Mouse (Mus musculus) hindbrain, embryonic 15.5 days (tissue): ENCODE measurements around the gene Pigb. TPM values are rescaled to one million over a fixed set of nuclear protein-coding genes. Genes with fewer than 3 reads are reported as not detected.
A peak's percentile ranks its signal among the peaks of the same experiment; 100 is the strongest.

Experiments used
- ATAC-seq: fragments of 200-750 bp; cut with Nextera tagmentation; 2 replicates; pipeline ENCODE4 v1.8.0; 2017; ENCODE audit warnings: low read depth, moderate number of reproducible peaks, moderate TSS enrichment; ENCODE audit not compliant: low FRiP score
- H3K27ac ChIP-seq: fragments of 300-500 bp; sonication (generic); replicated peaks from 2 replicates; pipeline ENCODE4 v1.5.1; 2015; ENCODE audit warnings: mild to moderate bottlenecking, inconsistent platforms
- H3K27me3 ChIP-seq: fragments of 300-500 bp; sonication (generic); 2 replicates; pipeline ENCODE4 v1.6.1; 2015; ENCODE audit warnings: control low read depth, inconsistent platforms
- H3K36me3 ChIP-seq: fragments of 300-500 bp; sonication (generic); 2 replicates; pipeline ENCODE4 v1.6.1; 2015; ENCODE audit warnings: control low read depth, inconsistent platforms
- H3K4me1 ChIP-seq: fragments of 300-500 bp; sonication (generic); replicated peaks from 2 replicates; pipeline ENCODE4 v1.6.1; 2015; ENCODE audit warnings: control low read depth, inconsistent platforms
- H3K4me2 ChIP-seq: fragments of 300-500 bp; sonication (generic); 2 replicates; pipeline ENCODE4 v1.6.1; 2015; ENCODE audit warnings: moderate library complexity, mild to moderate bottlenecking, inconsistent platforms
- H3K4me3 ChIP-seq: fragments of 300-500 bp; sonication (generic); 2 replicates; pipeline ENCODE4 v1.5.1; 2015; ENCODE audit warnings: mild to moderate bottlenecking, inconsistent platforms
- H3K9ac ChIP-seq: fragments of 300-500 bp; sonication (generic); 2 replicates; pipeline ENCODE4 v1.6.1; 2015; ENCODE audit warnings: inconsistent platforms
- H3K9me3 ChIP-seq: fragments of 300-500 bp; sonication (generic); 2 replicates; pipeline ENCODE4 v1.6.1; 2016; ENCODE audit warnings: control low read depth, inconsistent platforms
- WGBS: fragments of 180-500 bp; shearing (Covaris S2); methylation state at CpG from one replicate; pipeline ENCODE4 v1.1.7; 2015; 5-methylcytosine and 5-hydroxymethylcytosine counted together
- polyA plus RNA-seq: library from polyadenylated mRNA; unstranded; fragments of >200 nt; fragmentation: Nextera tagmentation; extraction: Ambion mirVana; gene quantifications from 2 replicates; pipeline ENCODE4 v1.2.1, GENCODE M21; 2015

The Pigb gene
- polyA plus RNA-seq, 1 experiment from 2014 or later: 17.6 TPM

DNA sequence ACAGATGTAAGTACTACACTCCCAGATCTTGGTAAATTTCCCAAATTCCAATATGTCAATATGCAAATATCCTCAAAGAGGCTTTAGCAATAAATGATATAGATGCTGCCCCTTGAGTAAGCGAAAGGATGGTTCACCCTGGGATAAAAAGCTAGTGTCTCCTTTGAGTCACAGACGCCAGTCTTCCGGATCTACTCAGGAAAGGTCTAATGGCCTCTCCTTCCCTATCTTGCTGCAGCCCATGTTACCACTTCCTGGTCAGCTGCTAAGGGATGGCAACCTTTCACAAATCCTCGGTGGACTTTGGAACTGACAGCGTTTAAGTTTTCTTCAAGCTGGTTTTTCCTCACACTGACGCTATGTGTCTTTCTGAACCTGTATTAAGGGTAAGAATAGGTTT lies 28.5 kb upstream of the Pigb start:
- Histone ChIP-seq H3K4me2 (no peak overlapping the region), H3K27me3 (no peaks in the 10 kb centered on the region), H3K27ac (no peak overlapping the region), H3K4me1 (peaks cover 16% of the 10 kb centered on the region), H3K9me3 (no peaks in the 10 kb centered on the region), H3K36me3 (no peaks in the 10 kb centered on the region), H3K9ac (no peak overlapping the region), H3K4me3 (no peak overlapping the region)
- no peak for ATAC-seq
- 87% methylated on average over 6 of the region's 6 CpGs for WGBS

GRCm38 (mm10) chr9:73068230-73068679 lies 28.1 kb upstream of the Pigb start:
- H3K27me3 ChIP-seq: no peaks in the 10 kb centered on the region
- H3K27ac ChIP-seq: no peak overlapping the region
- no peak overlapping the region for H3K4me3 ChIP-seq
- 42% methylated on average over 6 of the region's 6 CpGs for WGBS
- no peak overlapping the region for H3K4me2 ChIP-seq
- no peaks in the 10 kb centered on the region for H3K36me3 ChIP-seq
- peaks cover 21% of the 10 kb centered on the region for H3K4me1 ChIP-seq
- ATAC-seq: peak; percentile 19; the same call in 1 of the 2 replicates
- no peaks in the 10 kb centered on the region for H3K9me3 ChIP-seq
- no peak overlapping the region for H3K9ac ChIP-seq

DNA sequence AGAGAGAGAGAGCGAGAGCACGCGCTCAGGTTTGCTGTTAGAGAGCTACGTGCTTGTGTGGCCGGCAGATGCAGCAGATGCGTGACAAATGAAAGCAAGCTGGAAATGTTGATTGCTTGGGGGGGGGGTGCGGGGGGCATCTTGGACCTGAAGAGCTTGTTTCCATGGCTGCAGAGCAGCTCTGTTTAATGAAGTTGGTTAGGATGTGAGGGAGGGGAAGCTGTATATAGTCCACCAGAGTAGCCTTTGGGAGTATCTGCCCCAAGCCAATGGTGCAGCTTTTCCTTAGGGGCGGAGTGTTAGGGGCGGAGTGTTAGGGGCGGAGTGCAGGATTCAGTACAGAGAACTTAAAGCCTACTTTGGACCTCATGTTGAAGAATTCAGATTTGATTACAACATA lies 26.9 kb upstream of the Pigb start:
- H3K9ac ChIP-seq: no peak overlapping the region
- no peaks in the 10 kb centered on the region for H3K9me3 ChIP-seq
- no peak overlapping the region for H3K27ac ChIP-seq
- ATAC-seq: peak; percentile 68; the same call in 1 of the 2 replicates
- H3K4me1 ChIP-seq: peaks cover 21% of the 10 kb centered on the region
- no peaks in the 10 kb centered on the region for H3K36me3 ChIP-seq
- no peaks in the 10 kb centered on the region for H3K27me3 ChIP-seq
- H3K4me2 ChIP-seq: peak overlapping the region; percentile 26; the same call in 1 of the 2 replicates
- H3K4me3 ChIP-seq: no peak overlapping the region
- 30% methylated on average over 10 of the region's 10 CpGs for whole genome bisulfite sequencing

DNA sequence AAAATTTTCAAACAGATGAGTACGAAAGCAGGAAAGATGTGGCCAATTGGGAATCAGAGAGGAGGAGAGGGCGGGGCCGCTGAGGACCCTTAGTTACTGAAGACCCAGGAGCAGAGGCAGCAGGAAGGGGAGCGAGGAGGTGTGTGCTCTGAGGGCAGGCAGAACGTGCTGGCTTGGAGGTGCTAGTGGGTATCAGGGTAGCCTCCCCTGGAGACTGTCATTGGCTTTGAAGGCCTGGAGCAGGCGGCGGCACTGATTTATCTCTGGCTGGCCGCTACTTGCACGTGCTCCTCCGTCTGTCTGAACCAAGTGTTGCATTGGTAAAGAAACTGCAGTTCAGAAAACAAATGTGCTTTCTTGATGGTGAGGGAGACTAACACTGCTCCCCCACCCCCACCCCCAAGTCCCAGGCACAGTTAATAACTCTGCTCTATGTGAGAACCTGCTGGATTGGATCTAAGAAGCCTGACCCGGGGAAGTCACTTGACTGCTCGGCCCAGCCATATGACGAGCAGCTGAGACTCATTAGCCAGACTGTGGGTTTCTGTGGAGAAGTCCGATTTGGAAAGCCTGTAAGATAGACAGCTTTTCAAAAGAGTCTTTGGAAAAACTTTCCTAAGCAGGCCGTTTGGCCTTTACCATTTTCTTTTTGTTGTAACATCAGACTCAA lies 23.6 kb upstream of the Pigb start:
- Histone ChIP-seq H3K4me1 (peaks cover 21% of the 10 kb centered on the region), H3K9me3 (no peaks in the 10 kb centered on the region), H3K27me3 (no peaks in the 10 kb centered on the region), H3K4me3 (no peak overlapping the region), H3K36me3 (no peaks in the 10 kb centered on the region), H3K9ac (no peak overlapping the region), H3K4me2 (peak overlapping the region; percentile 38), H3K27ac (no peak overlapping the region)
- ATAC-seq: no peak; the same call in 1 of the 2 replicates
- WGBS: 38% methylated on average over 15 of the region's 15 CpGs

DNA sequence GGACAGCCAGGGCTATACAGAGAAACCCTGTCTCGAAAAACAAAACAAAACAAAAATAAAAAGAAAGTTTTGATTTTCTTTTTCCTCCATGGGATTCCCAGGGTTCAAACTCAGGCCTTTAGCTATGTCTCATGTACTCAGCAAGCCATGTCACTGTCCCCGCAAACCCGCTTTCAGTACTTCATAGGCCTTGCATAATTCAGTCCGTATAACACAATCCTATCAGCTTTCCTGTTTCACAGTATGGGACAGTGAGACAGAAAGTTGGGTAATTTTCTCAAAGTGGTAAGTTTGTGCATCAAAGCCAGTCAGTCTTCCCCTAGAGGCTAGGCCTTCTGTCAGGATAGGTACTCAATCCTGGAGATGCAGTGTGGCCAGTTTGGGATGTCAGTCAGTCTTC lies 19.0 kb upstream of the Pigb start:
- Histone ChIP-seq H3K27ac (no peak overlapping the region), H3K36me3 (no peaks in the 10 kb centered on the region), H3K27me3 (no peaks in the 10 kb centered on the region), H3K9ac (no peak overlapping the region), H3K4me2 (no peak overlapping the region), H3K4me3 (no peak overlapping the region), H3K4me1 (peaks cover 7% of the 10 kb centered on the region; the same call in 1 of the 2 replicates), H3K9me3 (no peaks in the 10 kb centered on the region)
- no peak for ATAC-seq
- 91% methylated on average over 4 of the region's 4 CpGs for WGBS

- Histone ChIP-seq H3K27ac (no peak overlapping the region), H3K36me3 (no peaks in the 10 kb centered on the region), H3K27me3 (no peaks in the 10 kb centered on the region), H3K4me3 (no peak overlapping the region), H3K9ac (no peak overlapping the region), H3K4me2 (no peak overlapping the region), H3K9me3 (no peaks in the 10 kb centered on the region), H3K4me1 (no peaks in the 10 kb centered on the region)
- WGBS: 71% methylated on average over 10 of the region's 10 CpGs
- ATAC-seq: no peak
Observed at GRCm38 (mm10) chr9:73055441-73055911, 15.3 kb upstream of the Pigb start.

DNA sequence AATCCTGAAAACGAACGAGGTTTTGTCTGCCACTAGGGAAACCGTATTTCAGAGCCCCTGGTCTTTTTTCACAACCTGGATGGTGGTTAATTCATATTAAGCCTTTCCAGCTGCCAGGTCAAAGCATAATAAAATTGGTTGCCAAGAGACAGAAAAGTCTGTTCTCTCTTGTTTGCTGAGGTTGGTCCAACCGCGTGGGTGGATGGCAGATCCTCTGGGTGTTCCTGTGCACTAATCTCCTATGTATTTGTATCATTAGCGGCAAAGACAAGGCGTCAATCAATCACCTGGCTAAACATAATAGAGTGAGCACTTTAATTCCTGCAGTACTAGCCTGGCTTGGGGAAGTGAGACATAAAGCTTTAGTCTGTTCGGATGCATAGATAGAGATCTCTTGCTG lies 10.4 kb upstream of the Pigb start:
- ATAC-seq: no peak
- H3K4me2 ChIP-seq: no peak overlapping the region
- WGBS: 68% methylated on average over 8 of the region's 8 CpGs
- H3K27ac ChIP-seq: no peak overlapping the region; the same call in 1 of the 2 replicates
- H3K27me3 ChIP-seq: no peaks in the 10 kb centered on the region
- no peaks in the 10 kb centered on the region for H3K9me3 ChIP-seq
- no peak overlapping the region for H3K4me3 ChIP-seq
- no peak overlapping the region for H3K9ac ChIP-seq
- H3K4me1 ChIP-seq: no peaks in the 10 kb centered on the region
- no peaks in the 10 kb centered on the region for H3K36me3 ChIP-seq

DNA sequence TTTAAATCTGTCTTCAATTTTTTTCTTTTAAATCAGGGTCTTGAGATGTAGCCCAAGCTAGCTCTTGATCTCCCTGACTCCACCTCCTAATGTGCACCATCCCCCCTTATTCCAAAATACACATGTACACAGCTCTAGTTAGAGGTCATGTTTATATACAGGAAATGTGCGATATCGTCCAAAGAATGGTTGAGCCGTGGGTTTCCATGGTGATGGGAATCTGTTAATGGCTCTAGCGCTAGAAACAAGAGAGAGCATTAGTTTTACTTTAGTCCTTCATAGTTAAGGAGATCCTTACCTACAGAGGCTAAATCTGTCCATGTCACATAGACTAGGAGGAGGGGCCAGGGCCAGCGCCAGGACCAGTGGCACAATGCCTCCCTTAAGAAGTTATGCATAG lies 9.7 kb upstream of the Pigb start:
- H3K4me1 ChIP-seq: peaks cover 7% of the 10 kb centered on the region; the same call in 1 of the 2 replicates
- H3K9me3 ChIP-seq: no peaks in the 10 kb centered on the region
- no peak overlapping the region for H3K27ac ChIP-seq
- no peaks in the 10 kb centered on the region for H3K36me3 ChIP-seq
- no peak overlapping the region for H3K9ac ChIP-seq
- no peaks in the 10 kb centered on the region for H3K27me3 ChIP-seq
- H3K4me3 ChIP-seq: no peak overlapping the region
- WGBS: 59% methylated on average over 5 of the region's 5 CpGs
- no peak for ATAC-seq
- no peak overlapping the region for H3K4me2 ChIP-seq

- ATAC-seq: no peak
- Histone ChIP-seq H3K27me3 (no peaks in the 10 kb centered on the region), H3K36me3 (no peaks in the 10 kb centered on the region), H3K4me2 (no peak overlapping the region), H3K27ac (no peak overlapping the region), H3K4me3 (no peak overlapping the region), H3K9me3 (no peaks in the 10 kb centered on the region), H3K9ac (no peak overlapping the region), H3K4me1 (peaks cover 16% of the 10 kb centered on the region)
- WGBS: 27% methylated on average over 4 of the region's 4 CpGs
Observed at GRCm38 (mm10) chr9:73048927-73049326, 8.7 kb upstream of the Pigb start.

- no peak overlapping the region for H3K27ac ChIP-seq
- ATAC-seq: no peak
Observed at GRCm38 (mm10) chr9:73047906-73048305, 7.7 kb upstream of the Pigb start.

DNA sequence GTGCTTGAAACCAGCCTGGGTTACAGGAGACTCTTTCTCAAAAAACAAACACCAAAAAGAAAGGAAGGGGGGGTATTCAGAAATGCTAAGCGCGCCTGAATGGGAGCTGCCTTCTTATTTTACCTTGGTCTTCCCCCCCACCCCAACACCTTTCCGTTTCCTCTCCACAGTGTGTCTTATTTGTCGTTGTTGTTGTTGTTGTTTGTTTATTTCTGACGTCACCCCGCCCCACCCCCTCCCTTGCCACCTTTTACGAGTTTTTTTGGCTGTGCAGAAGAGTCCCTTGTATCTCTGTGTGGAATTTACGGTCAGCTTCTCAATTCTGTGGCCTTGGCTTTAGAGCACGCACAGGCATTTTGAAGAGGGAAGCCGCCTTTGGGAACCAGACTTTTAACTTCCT lies 5.5 kb upstream of the Pigb start:
- Histone ChIP-seq H3K9ac (peak overlapping the region; percentile 55; the same call in 1 of the 2 replicates), H3K4me3 (peak overlapping the region; percentile 46), H3K36me3 (no peaks in the 10 kb centered on the region), H3K4me1 (peaks cover 18% of the 10 kb centered on the region), H3K27ac (no peak overlapping the region), H3K4me2 (peak overlapping the region; percentile 88), H3K9me3 (no peaks in the 10 kb centered on the region), H3K27me3 (no peaks in the 10 kb centered on the region)
- no peak for ATAC-seq
- 80% methylated on average over 10 of the region's 10 CpGs for WGBS

More at GRCm38 (mm10) chr9:73047906-73048305, 7.7 kb upstream of the Pigb start:
- H3K4me3 ChIP-seq: no peak overlapping the region
- no peak overlapping the region for H3K4me2 ChIP-seq
- H3K9me3 ChIP-seq: no peaks in the 10 kb centered on the region
- no peaks in the 10 kb centered on the region for H3K36me3 ChIP-seq
- H3K4me1 ChIP-seq: peaks cover 18% of the 10 kb centered on the region
- 93% methylated on average over 2 of the region's 2 CpGs for WGBS
- H3K9ac ChIP-seq: no peak overlapping the region
- H3K27me3 ChIP-seq: no peaks in the 10 kb centered on the region

DNA sequence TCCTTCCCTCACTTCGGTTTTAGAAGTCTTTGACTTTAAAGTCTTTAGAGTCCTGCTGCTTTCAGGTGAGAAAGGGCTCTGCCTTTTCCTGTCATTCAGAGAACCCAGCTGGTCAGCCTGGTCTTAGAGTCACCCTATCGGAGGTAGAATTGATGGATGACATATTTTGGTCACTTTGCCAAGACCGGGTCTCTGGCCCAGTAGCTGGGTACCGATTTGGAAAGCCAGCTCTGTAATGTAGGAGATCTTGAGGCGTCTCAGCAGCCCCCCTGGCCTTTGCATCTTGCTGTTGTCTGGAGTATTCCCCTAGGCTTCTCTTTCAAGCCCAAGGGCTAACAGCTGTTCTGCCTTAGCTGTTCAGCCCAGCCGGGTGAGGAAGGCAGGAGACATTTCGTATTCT lies 5.0 kb upstream of the Pigb start:
- H3K9me3 ChIP-seq: no peaks in the 10 kb centered on the region
- peaks cover 22% of the 10 kb centered on the region for H3K4me1 ChIP-seq
- peak overlapping the region; percentile 88 for H3K4me2 ChIP-seq
- H3K9ac ChIP-seq: peak overlapping the region; percentile 55
- no peaks in the 10 kb centered on the region for H3K27me3 ChIP-seq
- ATAC-seq: no peak
- 9% methylated on average over 7 of the region's 7 CpGs for WGBS
- no peaks in the 10 kb centered on the region for H3K36me3 ChIP-seq
- H3K27ac ChIP-seq: no peak overlapping the region
- peak overlapping the region; percentile 46 for H3K4me3 ChIP-seq
